Mouse (Mus musculus) olfactory bulb, adult 2 months (tissue): ENCODE data around the gene Otop3.

ENCODE experiments used
- CTCF ChIP-seq: fragments of 200-500 bp; IDR thresholded peaks from 2 replicates; pipeline ENCODE4 v1.5.1; 2012; ENCODE audit warnings: low read depth, mild to moderate bottlenecking, low read length, moderate library complexity; ENCODE audit not compliant: insufficient read depth
- POLR2A ChIP-seq: fragments of 200-500 bp; IDR thresholded peaks from 2 replicates; pipeline ENCODE4 v1.6.1; 2012; ENCODE audit warnings: mild to moderate bottlenecking, low read depth, low read length, moderate library complexity; ENCODE audit not compliant: insufficient read depth

DNA sequence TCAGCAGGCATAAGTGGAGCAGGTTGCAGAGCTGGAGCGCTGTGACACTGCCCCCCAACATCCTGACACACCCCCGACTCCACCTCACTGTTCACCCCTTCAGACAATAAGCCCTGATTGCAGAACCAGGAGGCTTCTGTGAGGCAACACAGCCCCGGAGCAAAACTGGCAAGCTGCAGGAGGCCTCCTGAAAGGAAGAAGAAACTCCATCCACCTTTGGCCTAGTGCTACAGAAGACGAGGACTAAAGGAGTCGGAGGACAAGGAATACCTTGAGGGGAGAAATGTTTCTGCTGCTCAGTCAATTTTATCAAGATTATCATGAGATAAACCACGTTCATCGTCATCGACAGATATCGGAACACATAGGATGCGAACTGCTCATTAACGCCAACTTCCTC is 38.6 kb upstream of the Otop3 start:
- no peak for TF ChIP-seq POLR2A
- TF ChIP-seq CTCF: no peak
